Mouse (Mus musculus): ENCODE measurements at regions not wholly inside any gene's neighbourhood (a gene's known extent, or its start where the extent isn't known, plus 50 kb on each side); places are given as distances from the start of the nearest gene placed in this dataset.
A peak's percentile ranks its signal among the peaks of the same experiment; 100 is the strongest.

DNA sequence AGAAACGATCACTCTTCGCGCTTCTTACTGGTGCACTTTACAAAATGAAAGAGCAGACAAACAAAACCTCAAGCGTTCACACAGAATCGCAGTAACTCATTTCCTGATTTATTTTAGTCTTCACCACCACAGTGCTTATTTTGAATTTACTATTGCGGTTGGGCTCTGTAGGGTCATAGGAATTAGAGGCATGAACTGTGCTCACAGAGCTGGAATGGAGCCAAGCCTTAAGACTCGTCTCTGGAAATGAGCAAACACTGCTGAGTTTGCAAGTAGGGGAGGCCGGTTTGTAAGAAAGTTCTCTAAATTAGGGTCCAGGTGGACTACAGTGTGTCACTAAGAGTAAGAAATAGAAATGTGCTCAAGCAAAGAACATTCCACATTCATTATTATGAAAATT lies 289.2 kb upstream of the Gjb5 start:
- no peak overlapping the region for H3K9ac ChIP-seq (ENCODE audit: low read length)
- H3K36me3 ChIP-seq (ENCODE audit: control insufficient read depth, insufficient read depth, low read length): no peaks in the 10 kb centered on the region
- H3K9me3 ChIP-seq (ENCODE audit: control insufficient read depth, low read length): no peaks in the 10 kb centered on the region
- no peaks in the 10 kb centered on the region for H3K27me3 ChIP-seq (ENCODE audit: control insufficient read depth, insufficient read depth, low read length)
- H3K4me3 ChIP-seq (ENCODE audit: low read depth, low read length): no peak overlapping the region
- ATAC-seq (replicated peaks; ENCODE audit: low FRiP score): no peak
- no peak for DNase-seq (ENCODE audit: low spot score)
- H3K27ac ChIP-seq (ENCODE audit: low read depth, low read length): no peak overlapping the region
- WGBS: 87% methylated on average over 8 of the region's 8 CpGs
- H3K4me2 ChIP-seq (ENCODE audit: low read depth, low read length, severe bottlenecking): no peak overlapping the region
- no peaks in the 10 kb centered on the region for H3K4me1 ChIP-seq (replicated peaks; ENCODE audit: control insufficient read depth, insufficient read depth, low read length)

DNA sequence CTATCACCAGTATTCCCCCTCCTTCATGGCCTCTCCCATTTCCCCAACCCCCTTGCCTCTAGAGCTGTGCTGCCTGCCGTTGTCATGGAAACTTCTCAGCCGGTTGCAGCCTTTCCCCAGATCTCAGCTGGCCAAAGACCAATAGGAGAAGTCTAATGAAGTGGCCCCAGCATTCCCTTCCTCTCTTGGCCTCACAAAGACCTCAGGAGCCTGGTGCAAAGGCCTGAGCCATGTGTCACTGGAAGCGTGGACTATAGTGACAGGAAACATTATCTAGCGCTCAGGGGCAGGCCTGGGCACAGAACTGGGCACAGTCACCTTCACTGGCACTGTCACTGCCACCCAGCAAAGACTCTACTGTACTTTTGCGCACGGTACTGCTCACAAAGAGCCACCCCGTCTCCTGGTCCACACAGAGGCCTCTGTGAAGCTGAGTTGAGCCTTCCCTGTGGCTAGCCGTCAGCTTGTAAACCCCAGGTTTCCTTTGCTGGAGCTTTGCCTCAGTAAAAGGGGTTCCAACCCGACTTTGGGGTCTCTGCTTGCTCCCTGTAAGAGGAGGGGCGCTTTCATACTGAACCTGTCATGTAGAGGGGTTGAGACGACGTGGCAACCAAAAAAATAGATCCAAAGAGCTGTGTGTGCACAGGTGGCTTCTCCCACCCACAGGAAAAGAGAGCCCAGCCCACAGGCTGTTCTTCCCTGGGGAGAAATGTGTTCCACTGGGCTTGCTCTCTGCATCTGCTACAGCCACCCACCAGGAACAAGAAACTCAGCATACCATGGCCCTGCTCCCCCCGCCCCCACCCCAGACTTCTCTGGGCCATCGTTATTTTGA lies 282.5 kb upstream of the Gjb5 start:
- peak; percentile 78 for DNase-seq (ENCODE audit: low spot score)
- Histone ChIP-seq H3K36me3 (ENCODE audit: control insufficient read depth, insufficient read depth, low read length) (no peaks in the 10 kb centered on the region), H3K9ac (ENCODE audit: low read length) (peak overlapping the region; percentile 31; the same call in 1 of the 2 replicates), H3K4me3 (ENCODE audit: low read depth, low read length) (no peak overlapping the region), H3K9me3 (ENCODE audit: control insufficient read depth, low read length) (no peaks in the 10 kb centered on the region), H3K27ac (ENCODE audit: low read depth, low read length) (peak overlapping the region; percentile 81), H3K4me1 (replicated peaks; ENCODE audit: control insufficient read depth, insufficient read depth, low read length) (peaks cover 20% of the 10 kb centered on the region), H3K27me3 (ENCODE audit: control insufficient read depth, insufficient read depth, low read length) (no peaks in the 10 kb centered on the region), H3K4me2 (ENCODE audit: low read depth, low read length, severe bottlenecking) (no peak overlapping the region)
- 44% methylated on average over 14 of the region's 14 CpGs for WGBS
- peak; percentile 91 for ATAC-seq (replicated peaks; ENCODE audit: low FRiP score)

DNA sequence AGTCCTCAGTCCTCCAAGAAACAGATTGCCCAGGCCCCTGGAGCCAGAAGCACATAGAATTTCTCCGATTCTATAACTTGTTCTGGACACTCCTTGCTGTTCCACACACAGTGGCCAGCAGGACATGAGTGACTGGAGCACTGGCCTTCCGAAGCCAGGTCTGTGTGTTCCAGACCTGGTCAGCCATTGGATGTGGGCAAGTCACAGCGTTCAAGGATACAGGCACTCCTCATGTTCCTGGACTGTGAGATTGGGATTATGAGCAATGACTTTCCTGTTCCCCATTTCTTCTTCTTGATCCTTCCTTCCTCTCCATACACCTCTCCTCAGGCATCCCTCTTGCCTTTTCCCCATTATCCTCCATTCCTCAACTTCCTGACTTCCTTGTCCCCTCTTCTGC lies 281.8 kb upstream of the Gjb5 start:
- Histone ChIP-seq H3K36me3 (ENCODE audit: control insufficient read depth, insufficient read depth, low read length) (no peaks in the 10 kb centered on the region), H3K4me3 (ENCODE audit: low read depth, low read length) (no peak overlapping the region), H3K27me3 (ENCODE audit: control insufficient read depth, insufficient read depth, low read length) (no peaks in the 10 kb centered on the region), H3K4me1 (replicated peaks; ENCODE audit: control insufficient read depth, insufficient read depth, low read length) (peaks cover 20% of the 10 kb centered on the region), H3K4me2 (ENCODE audit: low read depth, low read length, severe bottlenecking) (no peak overlapping the region), H3K27ac (ENCODE audit: low read depth, low read length) (0 out of 2 replicates have a peak overlapping the region, but pooled peaks have one; percentile 41), H3K9ac (ENCODE audit: low read length) (no peak overlapping the region), H3K9me3 (ENCODE audit: control insufficient read depth, low read length) (no peaks in the 10 kb centered on the region)
- WGBS: 91% methylated on average over 3 of the region's 3 CpGs
- DNase-seq (ENCODE audit: low spot score) (no peak), ATAC-seq (replicated peaks; ENCODE audit: low FRiP score) (peak; percentile 57)

DNA sequence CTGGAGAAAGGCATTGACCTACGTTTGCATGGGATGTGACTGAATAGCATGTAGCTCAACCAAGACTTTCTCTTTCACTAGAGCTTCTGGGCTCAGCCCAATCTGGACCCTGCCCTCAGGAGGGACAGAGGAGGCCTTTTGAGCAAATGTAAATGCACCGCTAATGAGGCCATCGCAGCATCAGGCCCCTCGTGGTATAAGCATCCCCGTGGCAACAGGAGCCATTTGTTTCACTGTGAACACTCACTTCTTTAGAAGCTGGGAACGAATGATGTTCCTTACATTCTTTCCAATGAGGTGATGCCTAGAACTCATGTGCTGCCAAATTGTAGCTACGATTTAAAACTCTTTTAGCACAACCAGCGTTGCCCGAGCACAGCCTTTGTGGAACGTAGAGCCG lies 279.0 kb upstream of the Gjb5 start:
- 36% methylated on average over 11 of the region's 11 CpGs for WGBS
- H3K9me3 ChIP-seq (ENCODE audit: control insufficient read depth, low read length): no peaks in the 10 kb centered on the region
- no peak overlapping the region for H3K27ac ChIP-seq (ENCODE audit: low read depth, low read length)
- H3K27me3 ChIP-seq (ENCODE audit: control insufficient read depth, insufficient read depth, low read length): no peaks in the 10 kb centered on the region
- H3K36me3 ChIP-seq (ENCODE audit: control insufficient read depth, insufficient read depth, low read length): no peaks in the 10 kb centered on the region
- peaks cover 20% of the 10 kb centered on the region for H3K4me1 ChIP-seq (replicated peaks; ENCODE audit: control insufficient read depth, insufficient read depth, low read length)
- 0 out of 2 replicates have a peak overlapping the region, but pooled peaks have one; percentile 11 for H3K4me2 ChIP-seq (ENCODE audit: low read depth, low read length, severe bottlenecking)
- no peak overlapping the region for H3K4me3 ChIP-seq (ENCODE audit: low read depth, low read length)
- ATAC-seq (replicated peaks; ENCODE audit: low FRiP score) (0 out of 2 replicates have a peak, but pooled peaks have one; percentile 31), DNase-seq (ENCODE audit: low spot score) (peak; percentile 54)
- no peak overlapping the region; the same call in 1 of the 2 replicates for H3K9ac ChIP-seq (ENCODE audit: low read length)

DNA sequence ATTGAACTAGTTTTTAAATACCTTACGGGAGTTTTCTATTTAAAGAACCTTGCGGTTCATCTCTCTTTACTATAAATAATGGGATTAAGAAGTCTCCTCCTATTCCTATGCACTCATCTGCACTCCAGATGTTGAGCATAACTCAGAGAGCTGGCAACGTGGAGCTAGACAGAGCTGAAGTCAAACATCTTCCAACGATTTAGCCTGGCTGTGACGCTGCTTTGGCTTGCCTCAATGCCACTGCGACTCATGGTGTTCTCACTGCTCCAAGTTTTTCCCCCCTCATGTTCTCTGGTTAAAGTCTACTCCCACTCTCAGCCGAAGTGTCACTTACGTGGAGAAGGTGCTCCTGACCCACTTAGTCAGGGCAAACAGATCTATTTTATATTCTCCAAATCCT lies 277.3 kb upstream of the Gjb5 start:
- ATAC-seq (replicated peaks; ENCODE audit: low FRiP score) (no peak), DNase-seq (ENCODE audit: low spot score) (no peak)
- Histone ChIP-seq H3K27ac (ENCODE audit: low read depth, low read length) (no peak overlapping the region), H3K36me3 (ENCODE audit: control insufficient read depth, insufficient read depth, low read length) (no peaks in the 10 kb centered on the region), H3K27me3 (ENCODE audit: control insufficient read depth, insufficient read depth, low read length) (no peaks in the 10 kb centered on the region), H3K9me3 (ENCODE audit: control insufficient read depth, low read length) (no peaks in the 10 kb centered on the region), H3K4me2 (ENCODE audit: low read depth, low read length, severe bottlenecking) (no peak overlapping the region), H3K4me1 (replicated peaks; ENCODE audit: control insufficient read depth, insufficient read depth, low read length) (peaks cover 12% of the 10 kb centered on the region), H3K4me3 (ENCODE audit: low read depth, low read length) (no peak overlapping the region), H3K9ac (ENCODE audit: low read length) (no peak overlapping the region)
- WGBS: 82% methylated on average over 8 of the region's 8 CpGs

DNA sequence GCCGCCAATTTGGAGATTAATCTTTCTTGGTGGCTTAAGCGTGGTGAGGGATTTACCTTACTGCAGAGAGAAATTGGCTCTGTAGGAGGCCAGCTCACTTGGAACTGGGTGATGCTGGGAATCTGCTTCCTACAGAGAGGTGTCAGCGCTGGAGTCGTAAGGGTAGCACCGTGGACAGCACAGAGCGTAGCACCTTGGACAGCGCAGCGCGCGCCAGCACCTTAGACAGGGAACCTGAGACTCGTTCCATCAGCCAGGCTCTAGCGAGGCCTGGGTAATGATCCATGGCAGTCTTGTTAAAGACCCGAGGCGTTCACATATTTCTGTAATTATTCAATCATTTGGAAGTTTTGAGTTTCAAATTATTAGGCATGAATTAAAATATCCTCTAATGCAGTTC lies 261.9 kb upstream of the Gjb5 start:
- Histone ChIP-seq H3K4me3 (ENCODE audit: low read depth, low read length) (no peak overlapping the region), H3K27me3 (ENCODE audit: control insufficient read depth, insufficient read depth, low read length) (no peaks in the 10 kb centered on the region), H3K27ac (ENCODE audit: low read depth, low read length) (no peak overlapping the region), H3K4me2 (ENCODE audit: low read depth, low read length, severe bottlenecking) (no peak overlapping the region), H3K9me3 (ENCODE audit: control insufficient read depth, low read length) (no peaks in the 10 kb centered on the region), H3K4me1 (replicated peaks; ENCODE audit: control insufficient read depth, insufficient read depth, low read length) (no peaks in the 10 kb centered on the region), H3K36me3 (ENCODE audit: control insufficient read depth, insufficient read depth, low read length) (no peaks in the 10 kb centered on the region), H3K9ac (ENCODE audit: low read length) (no peak overlapping the region)
- peak; percentile 62 for DNase-seq (ENCODE audit: low spot score)
- 10% methylated on average over 14 of the region's 14 CpGs for WGBS
- no peak for ATAC-seq (replicated peaks; ENCODE audit: low FRiP score)

DNA sequence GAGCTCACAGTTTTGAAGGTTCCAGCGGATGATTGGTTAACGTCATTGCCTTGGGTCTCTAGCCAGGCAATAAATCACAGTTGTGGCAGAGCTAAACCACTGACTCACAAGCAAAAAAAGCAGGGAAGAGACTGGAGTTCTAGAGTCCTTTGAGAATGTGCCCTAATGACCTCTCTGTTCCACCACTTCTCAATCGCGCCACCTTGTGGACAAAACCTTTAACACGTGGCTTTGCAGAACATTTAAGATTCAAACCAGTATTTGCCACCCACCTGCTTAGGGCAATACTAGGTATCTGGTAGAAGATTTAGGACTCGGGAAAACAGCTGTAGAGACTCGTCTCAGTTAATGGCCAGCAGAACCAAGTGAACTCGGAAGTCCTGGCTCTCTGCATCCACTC lies 254.8 kb upstream of the Gjb5 start:
- Histone ChIP-seq H3K4me1 (replicated peaks; ENCODE audit: control insufficient read depth, insufficient read depth, low read length) (no peaks in the 10 kb centered on the region), H3K27ac (ENCODE audit: low read depth, low read length) (no peak overlapping the region), H3K9me3 (ENCODE audit: control insufficient read depth, low read length) (no peaks in the 10 kb centered on the region), H3K36me3 (ENCODE audit: control insufficient read depth, insufficient read depth, low read length) (no peaks in the 10 kb centered on the region), H3K4me3 (ENCODE audit: low read depth, low read length) (no peak overlapping the region), H3K4me2 (ENCODE audit: low read depth, low read length, severe bottlenecking) (no peak overlapping the region), H3K27me3 (ENCODE audit: control insufficient read depth, insufficient read depth, low read length) (no peaks in the 10 kb centered on the region), H3K9ac (ENCODE audit: low read length) (no peak overlapping the region)
- ATAC-seq (replicated peaks; ENCODE audit: low FRiP score) (no peak), DNase-seq (ENCODE audit: low spot score) (no peak)
- 58% methylated on average over 8 of the region's 8 CpGs for WGBS

DNA sequence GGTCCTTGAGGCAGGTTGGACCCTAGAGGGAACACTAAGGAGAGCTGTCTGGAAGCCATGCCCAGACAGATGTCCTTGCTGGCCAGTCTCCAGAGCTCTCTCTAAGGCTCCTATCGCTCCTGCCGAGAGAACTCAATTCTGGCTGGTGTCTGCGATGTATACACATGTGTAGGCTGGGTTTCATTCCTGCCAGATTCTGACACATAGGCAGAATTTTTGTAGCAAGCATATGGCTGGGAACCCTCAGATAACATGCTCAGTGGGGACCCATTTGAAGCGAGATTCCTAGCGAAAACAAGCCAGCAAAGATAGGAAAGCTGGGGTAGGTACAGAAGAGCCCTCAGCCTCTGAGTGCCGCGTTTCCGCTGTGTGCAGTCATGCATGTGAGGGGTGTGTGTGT lies 242.9 kb upstream of the Gjb5 start:
- WGBS: 76% methylated on average over 8 of the region's 8 CpGs
- DNase-seq (ENCODE audit: low spot score) (no peak), ATAC-seq (replicated peaks; ENCODE audit: low FRiP score) (no peak)
- Histone ChIP-seq H3K36me3 (ENCODE audit: control insufficient read depth, insufficient read depth, low read length) (no peaks in the 10 kb centered on the region), H3K4me2 (ENCODE audit: low read depth, low read length, severe bottlenecking) (no peak overlapping the region), H3K9me3 (ENCODE audit: control insufficient read depth, low read length) (no peaks in the 10 kb centered on the region), H3K4me3 (ENCODE audit: low read depth, low read length) (no peak overlapping the region), H3K9ac (ENCODE audit: low read length) (no peak overlapping the region), H3K27ac (ENCODE audit: low read depth, low read length) (no peak overlapping the region), H3K27me3 (ENCODE audit: control insufficient read depth, insufficient read depth, low read length) (no peaks in the 10 kb centered on the region), H3K4me1 (replicated peaks; ENCODE audit: control insufficient read depth, insufficient read depth, low read length) (no peaks in the 10 kb centered on the region)

DNA sequence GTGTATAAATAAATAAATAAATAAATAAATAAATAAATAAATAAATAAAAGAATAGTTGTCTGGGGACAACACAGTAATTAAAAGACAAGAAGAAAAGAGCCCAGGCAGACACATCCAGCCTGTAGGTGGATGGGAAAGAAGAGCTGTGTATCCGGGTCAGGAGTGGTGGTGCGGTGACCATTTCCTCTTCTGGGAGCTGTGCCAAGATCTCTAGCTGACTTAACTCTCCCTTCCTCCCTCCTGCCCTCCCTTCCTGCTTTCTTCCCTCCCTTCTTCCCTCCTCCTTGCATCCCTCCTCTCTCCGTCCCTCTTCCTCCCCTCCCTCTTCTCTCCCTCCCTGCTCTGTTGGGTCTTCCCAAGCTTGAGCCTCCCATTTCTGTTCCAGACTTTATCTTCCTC lies 240.6 kb upstream of the Gjb5 start:
- Histone ChIP-seq H3K4me1 (replicated peaks; ENCODE audit: control insufficient read depth, insufficient read depth, low read length) (no peaks in the 10 kb centered on the region), H3K4me2 (ENCODE audit: low read depth, low read length, severe bottlenecking) (no peak overlapping the region), H3K27ac (ENCODE audit: low read depth, low read length) (no peak overlapping the region), H3K9me3 (ENCODE audit: control insufficient read depth, low read length) (no peaks in the 10 kb centered on the region), H3K9ac (ENCODE audit: low read length) (no peak overlapping the region), H3K4me3 (ENCODE audit: low read depth, low read length) (no peak overlapping the region), H3K27me3 (ENCODE audit: control insufficient read depth, insufficient read depth, low read length) (no peaks in the 10 kb centered on the region), H3K36me3 (ENCODE audit: control insufficient read depth, insufficient read depth, low read length) (no peaks in the 10 kb centered on the region)
- DNase-seq (ENCODE audit: low spot score) (no peak), ATAC-seq (replicated peaks; ENCODE audit: low FRiP score) (no peak)
- WGBS: 93% methylated on average over 3 of the region's 3 CpGs

Data from forebrain, embryonic 11.5 days (tissue).